Mouse (Mus musculus) kidney, postnatal 0 days (tissue): Measurements from ENCODE around the gene Dazap1. TPM values are rescaled to one million over a fixed set of nuclear protein-coding genes. Genes with fewer than 3 reads are reported as not detected.

Experiments used
- ATAC-seq: fragments of 200-750 bp; cut with Nextera tagmentation; replicated peaks from 2 replicates; pipeline ENCODE4 v1.8.0; 2017; ENCODE audit warnings: low read depth, moderate number of reproducible peaks, moderate TSS enrichment, moderate library complexity; ENCODE audit not compliant: low FRiP score
- DNase-seq: peaks from one replicate; pipeline ENCODE4 v3.0.0-alpha.2; 2016; ENCODE audit warnings: low spot score
- H3K27ac ChIP-seq: fragments of 300-500 bp; sonication (generic); 2 replicates; pipeline ENCODE4 v1.5.1; 2014; ENCODE audit warnings: mild to moderate bottlenecking
- H3K27me3 ChIP-seq: fragments of 300-500 bp; sonication (generic); 2 replicates; pipeline ENCODE4 v1.6.1; 2014; ENCODE audit warnings: low read length, mixed read lengths; ENCODE audit not compliant: insufficient read depth
- H3K36me3 ChIP-seq: fragments of 300-500 bp; sonication (generic); 2 replicates; pipeline ENCODE4 v1.6.1; 2014; ENCODE audit warnings: low read length, mixed read lengths; ENCODE audit not compliant: insufficient read depth
- H3K4me1 ChIP-seq: fragments of 300-500 bp; sonication (generic); replicated peaks from 2 replicates; pipeline ENCODE4 v1.6.1; 2014; ENCODE audit warnings: antibody characterized with exemption, low read length, mixed read lengths; ENCODE audit not compliant: insufficient read depth
- H3K4me2 ChIP-seq: fragments of 300-500 bp; sonication (generic); 2 replicates; pipeline ENCODE4 v1.6.1; 2014; ENCODE audit warnings: mild to moderate bottlenecking, low read length, moderate library complexity, mixed read lengths
- H3K4me3 ChIP-seq: fragments of 300-500 bp; sonication (generic); replicated peaks from 2 replicates; pipeline ENCODE4 v1.5.1; 2014; ENCODE audit warnings: low read depth, low read length
- H3K9ac ChIP-seq: fragments of 300-500 bp; sonication (generic); 2 replicates; pipeline ENCODE4 v1.6.1; 2014; ENCODE audit warnings: low read depth, low read length
- H3K9me3 ChIP-seq: fragments of 300-500 bp; sonication (generic); replicated peaks from 2 replicates; pipeline ENCODE4 v1.6.1; 2016; ENCODE audit warnings: low read length, inconsistent platforms, mixed read lengths
- CTCF ChIP-seq: IDR thresholded peaks from 2 replicates; pipeline ENCODE4 v1.5.1; 2016; ENCODE audit warnings: antibody characterized with exemption, low read depth, mild to moderate bottlenecking, moderate library complexity
- WGBS: fragments of 180-500 bp; shearing (Covaris S2); extraction: QIAGEN DNeasy Blood & Tissue Kit; methylation state at CpG from one replicate; pipeline ENCODE4 v1.1.7; 2014; 5-methylcytosine and 5-hydroxymethylcytosine counted together
- polyA plus RNA-seq: library from polyadenylated mRNA; unstranded; fragments of >200 nt; fragmentation: Nextera tagmentation; extraction: Ambion mirVana; gene quantifications from 2 replicates; pipeline ENCODE4 v1.2.1, GENCODE M21; 2015

The Dazap1 gene
- polyA plus RNA-seq, 1 experiment from 2014 or later, result 43.7 TPM

GRCm38 (mm10) chr10:80248971-80249640 lies 12.2 kb upstream of the Dazap1 start, which contains the start of gene Ndufs7:
Ndufs7 (plus strand) TSS chr10:80249121.
- Histone ChIP-seq H3K27ac (peak within 1 kb of the TSS; percentile 88), H3K4me2 (peak within 1 kb of the TSS; percentile 78), H3K36me3 (peaks cover 11% of the 10 kb centered on the region), H3K9me3 (no peaks in the 10 kb centered on the region), H3K4me1 (peaks cover 6% of the 10 kb centered on the region), H3K4me3 (peak within 1 kb of the TSS; percentile 82), H3K9ac (peak within 1 kb of the TSS; percentile 84), H3K27me3 (no peaks in the 10 kb centered on the region)
- under 1% methylated on average over 53 of the region's 53 CpGs for WGBS
- ATAC-seq (peak; percentile 89), DNase-seq (peak; percentile 94)
- TF ChIP-seq CTCF, result no peak

DNA sequence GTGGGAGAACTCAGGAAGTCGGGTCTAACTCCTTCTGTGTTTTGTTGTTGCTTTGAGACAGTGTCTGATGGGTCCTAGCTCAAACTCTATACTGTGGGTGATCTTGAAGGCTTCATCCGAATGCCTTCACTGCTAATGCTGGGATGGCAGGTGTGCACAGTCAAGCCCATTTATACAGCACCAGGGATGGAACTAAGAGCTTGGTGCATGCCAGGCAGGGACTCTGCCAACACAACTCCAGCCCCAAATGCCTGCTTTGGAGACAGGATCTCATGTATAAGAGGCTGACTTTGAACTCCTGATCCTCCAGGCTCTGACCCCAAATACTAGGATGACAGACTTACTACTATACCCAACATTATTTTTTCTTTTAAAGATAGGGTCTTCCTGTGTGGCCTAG lies 11.2 kb upstream of the Dazap1 start:
- Histone ChIP-seq H3K9me3 (no peaks in the 10 kb centered on the region), H3K4me1 (peaks cover 6% of the 10 kb centered on the region), H3K4me3 (peak overlapping the region; percentile 82), H3K36me3 (peaks cover 15% of the 10 kb centered on the region), H3K9ac (peak overlapping the region; percentile 84), H3K27ac (peak overlapping the region; percentile 88; the same call in 1 of the 2 replicates), H3K4me2 (peak overlapping the region; percentile 78), H3K27me3 (no peaks in the 10 kb centered on the region)
- TF ChIP-seq CTCF, result no peak
- no peak for DNase-seq
- WGBS, result 28% methylated on average over 2 of the region's 2 CpGs
- no peak for ATAC-seq

DNA sequence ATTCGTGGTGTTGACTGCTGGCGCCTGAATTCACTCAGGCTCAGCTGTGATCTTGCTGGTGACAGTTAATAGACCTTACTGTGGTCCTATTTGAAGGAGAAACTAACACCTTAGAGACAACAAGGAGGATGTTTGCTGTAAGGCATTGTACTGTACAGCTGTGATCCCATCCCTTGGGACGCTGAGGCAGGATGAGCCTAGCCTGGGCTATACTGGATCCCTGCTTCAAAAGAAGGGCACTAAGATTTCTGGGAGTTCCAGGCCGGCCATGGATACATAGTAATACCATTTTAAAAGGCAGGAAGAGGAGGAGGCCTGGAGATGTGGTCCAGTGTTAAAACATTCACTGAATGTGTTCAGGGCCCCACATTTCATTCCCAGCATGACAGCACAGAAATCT lies 10.7 kb upstream of the Dazap1 start:
- no peak for ATAC-seq
- H3K9me3 ChIP-seq, result no peaks in the 10 kb centered on the region

GRCm38 (mm10) chr10:80252011-80252410 lies 9.3 kb upstream of the Dazap1 start:
- no peak for ATAC-seq
- H3K36me3 ChIP-seq, result peaks cover 32% of the 10 kb centered on the region
- H3K27ac ChIP-seq, result no peak overlapping the region
- no peak for TF ChIP-seq CTCF
- H3K4me1 ChIP-seq, result peaks cover 6% of the 10 kb centered on the region
- H3K4me3 ChIP-seq, result no peak overlapping the region
- H3K9ac ChIP-seq, result no peak overlapping the region
- no peak for DNase-seq
- no peaks in the 10 kb centered on the region for H3K27me3 ChIP-seq
- H3K9me3 ChIP-seq, result no peaks in the 10 kb centered on the region
- H3K4me2 ChIP-seq, result no peak overlapping the region

More for the DNA sequence above, 10.7 kb upstream of the Dazap1 start:
- H3K36me3 ChIP-seq, result peaks cover 18% of the 10 kb centered on the region
- H3K9ac ChIP-seq, result no peak overlapping the region
- no peak overlapping the region for H3K27ac ChIP-seq
- WGBS, result 81% methylated on average over 4 of the region's 4 CpGs
- peak overlapping the region; percentile 78; the same call in 1 of the 2 replicates for H3K4me2 ChIP-seq
- no peak for DNase-seq
- peak overlapping the region; percentile 82; the same call in 1 of the 2 replicates for H3K4me3 ChIP-seq
- peaks cover 6% of the 10 kb centered on the region for H3K4me1 ChIP-seq
- H3K27me3 ChIP-seq, result no peaks in the 10 kb centered on the region
- no peak for TF ChIP-seq CTCF

- 95% methylated on average over 11 of the region's 11 CpGs for WGBS
- H3K27me3 ChIP-seq, result no peaks in the 10 kb centered on the region
- DNase-seq (no peak), ATAC-seq (no peak)
- H3K36me3 ChIP-seq, result peaks cover 33% of the 10 kb centered on the region
- H3K4me2 ChIP-seq, result no peak overlapping the region
- peaks cover 6% of the 10 kb centered on the region for H3K4me1 ChIP-seq
- TF ChIP-seq CTCF, result no peak
- H3K27ac ChIP-seq, result no peak overlapping the region
- H3K9ac ChIP-seq, result no peak overlapping the region
- no peaks in the 10 kb centered on the region for H3K9me3 ChIP-seq
- no peak overlapping the region for H3K4me3 ChIP-seq
These were observed 8.6 kb upstream of the Dazap1 start for GRCm38 (mm10) chr10:80252493-80253274.

GRCm38 (mm10) chr10:80253551-80253950 lies 7.7 kb upstream of the Dazap1 start:
- no peak for DNase-seq
- 81% methylated on average over 6 of the region's 6 CpGs for WGBS
- no peak for ATAC-seq
- no peak for TF ChIP-seq CTCF
- Histone ChIP-seq H3K4me2 (no peak overlapping the region), H3K36me3 (peaks cover 39% of the 10 kb centered on the region), H3K4me1 (peaks cover 6% of the 10 kb centered on the region), H3K9ac (no peak overlapping the region), H3K27me3 (no peaks in the 10 kb centered on the region), H3K4me3 (no peak overlapping the region), H3K9me3 (no peaks in the 10 kb centered on the region), H3K27ac (no peak overlapping the region)
